Mouse (Mus musculus): Measurements from ENCODE around the gene Tnip2.

Gene Tnip2

GRCm38 (mm10) chr5:34513466-34514217 lies at the start of gene Tnip2:
Gene Tnip2, minus strand, starts transcription at chr5:34513991.
- peak; percentile 88 to 93 for DNase-seq (ENCODE audit: low spot score in 2 of 2)

GRCm38 (mm10) chr5:34551821-34552220 lies 38.0 kb upstream of the Tnip2 start:
- no peak for DNase-seq (ENCODE audit: low spot score in 2 of 2)

- DNase-seq (ENCODE audit: low spot score in 2 of 2), result no peak
Observed at GRCm38 (mm10) chr5:34550251-34550650, 36.5 kb upstream of the Tnip2 start.

GRCm38 (mm10) chr5:34549483-34550221 lies 35.9 kb upstream of the Tnip2 start:
- no peak for DNase-seq (ENCODE audit: low spot score in 2 of 2)

GRCm38 (mm10) chr5:34549135-34549482 lies 35.3 kb upstream of the Tnip2 start:
- no peak for DNase-seq (ENCODE audit: low spot score in 2 of 2)

- DNase-seq (ENCODE audit: low spot score in 2 of 2), result no peak
Observed at GRCm38 (mm10) chr5:34547410-34547809, 33.6 kb upstream of the Tnip2 start.

- no peak for DNase-seq (ENCODE audit: low spot score in 2 of 2)
Observed at GRCm38 (mm10) chr5:34543114-34543513, 29.3 kb upstream of the Tnip2 start.

GRCm38 (mm10) chr5:34542166-34542565 lies 28.4 kb upstream of the Tnip2 start:
- DNase-seq (ENCODE audit: low spot score in 2 of 2), result no peak

GRCm38 (mm10) chr5:34539121-34539520 lies 25.3 kb upstream of the Tnip2 start:
- DNase-seq (ENCODE audit: low spot score in 2 of 2), result no peak

GRCm38 (mm10) chr5:34538527-34538926 lies 24.7 kb upstream of the Tnip2 start:
- DNase-seq (ENCODE audit: low spot score in 2 of 2), result no peak

GRCm38 (mm10) chr5:34538079-34538478 lies 24.3 kb upstream of the Tnip2 start:
- no peak for DNase-seq (ENCODE audit: low spot score in 2 of 2)

GRCm38 (mm10) chr5:34535831-34536230 lies 22.0 kb upstream of the Tnip2 start:
- DNase-seq (ENCODE audit: low spot score in 2 of 2), result no peak

GRCm38 (mm10) chr5:34534776-34535581 lies 21.2 kb upstream of the Tnip2 start:
- no peak for DNase-seq (ENCODE audit: low spot score in 2 of 2)

- DNase-seq (ENCODE audit: low spot score in 2 of 2), result peak in 1 of 2 experiments; percentile 41
Observed at GRCm38 (mm10) chr5:34533820-34534219, 20.0 kb upstream of the Tnip2 start.

GRCm38 (mm10) chr5:34533066-34533465 lies 19.3 kb upstream of the Tnip2 start:
- DNase-seq (ENCODE audit: low spot score in 2 of 2), result no peak

GRCm38 (mm10) chr5:34530687-34531086 lies 16.9 kb upstream of the Tnip2 start:
- no peak for DNase-seq (ENCODE audit: low spot score in 2 of 2)

GRCm38 (mm10) chr5:34530116-34530515 lies 16.3 kb upstream of the Tnip2 start:
- DNase-seq (ENCODE audit: low spot score in 2 of 2), result no peak

GRCm38 (mm10) chr5:34528724-34529123 lies 14.9 kb upstream of the Tnip2 start:
- no peak for DNase-seq (ENCODE audit: low spot score in 2 of 2)

- no peak for DNase-seq (ENCODE audit: low spot score in 2 of 2)
Observed at GRCm38 (mm10) chr5:34527352-34527751, 13.6 kb upstream of the Tnip2 start.

GRCm38 (mm10) chr5:34526477-34526775 lies 12.6 kb upstream of the Tnip2 start:
- no peak for DNase-seq (ENCODE audit: low spot score in 2 of 2)

GRCm38 (mm10) chr5:34525663-34526476 lies 12.1 kb upstream of the Tnip2 start, which contains the start of gene Sh3bp2:
Gene Sh3bp2, plus strand, starts transcription at chr5:34525838.
- peak; percentile 69 to 70 for DNase-seq (ENCODE audit: low spot score in 2 of 2)

- DNase-seq (ENCODE audit: low spot score in 2 of 2), result no peak
Observed at GRCm38 (mm10) chr5:34524511-34524910, 10.7 kb upstream of the Tnip2 start.

Data from right cerebral cortex, postnatal 36 days (tissue).